Mouse (Mus musculus): ENCODE measurements around the gene Pcyt2. TPM values are rescaled to one million over a fixed set of nuclear protein-coding genes. Genes with fewer than 3 reads are reported as not detected.
A peak's percentile ranks its signal among the peaks of the same experiment; 100 is the strongest.

The Pcyt2 gene
- total and polyA plus RNA-seq, 3 experiments: 51.8 to 111 (median 55.6) TPM

- intact Hi-C loops (cut with DNase I): no loop called here
- DNase-seq: no peak
- Histone ChIP-seq H3K9ac (ENCODE audit: low read depth, low read length) (no peak overlapping the region), H3K27ac (no peak overlapping the region), H3K27me3 (ENCODE audit: control insufficient read depth, insufficient read depth, low read length) (no peaks in the 10 kb centered on the region), H3K4me1 (ENCODE audit: control insufficient read depth, insufficient read depth, low read length) (peaks cover 3% of the 10 kb centered on the region), H3K79me2 (replicated peaks; ENCODE audit: control insufficient read depth, insufficient read depth, low read length) (no peaks in the 10 kb centered on the region), H3K36me3 (ENCODE audit: control insufficient read depth, insufficient read depth, low read length) (no peaks in the 10 kb centered on the region), H3K4me3 (no peak overlapping the region)
- WGBS: 87% methylated on average over 11 of the region's 11 CpGs
- TF ChIP-seq EP300 (IDR thresholded peaks at IDR 0.05; ENCODE audit: insufficient read depth, low read depth, low read length) (no peak), POLR2A (IDR thresholded peaks at IDR 0.05; ENCODE audit: insufficient read depth, low read depth, low read length) (no peak), CTCF (IDR thresholded peaks at IDR 0.05) (no peak)
Measured at GRCm38 (mm10) chr11:120615606-120616203, 2.0 kb downstream of the Pcyt2 start.

- WGBS: 90% methylated on average over 6 of the region's 6 CpGs
- intact Hi-C loops (cut with DNase I): no loop called here
- Histone ChIP-seq H3K4me3 (no peak overlapping the region), H3K27me3 (ENCODE audit: control insufficient read depth, insufficient read depth, low read length) (no peaks in the 10 kb centered on the region), H3K4me1 (ENCODE audit: control insufficient read depth, insufficient read depth, low read length) (peaks cover 3% of the 10 kb centered on the region), H3K79me2 (replicated peaks; ENCODE audit: control insufficient read depth, insufficient read depth, low read length) (no peaks in the 10 kb centered on the region), H3K9ac (ENCODE audit: low read depth, low read length) (no peak overlapping the region), H3K27ac (no peak overlapping the region), H3K36me3 (ENCODE audit: control insufficient read depth, insufficient read depth, low read length) (no peaks in the 10 kb centered on the region)
- no peak for TF ChIP-seq EP300 (IDR thresholded peaks at IDR 0.05; ENCODE audit: insufficient read depth, low read depth, low read length)
- TF ChIP-seq CTCF (IDR thresholded peaks at IDR 0.05): no peak
- no peak for TF ChIP-seq POLR2A (IDR thresholded peaks at IDR 0.05; ENCODE audit: insufficient read depth, low read depth, low read length)
- no peak for DNase-seq
Measured at GRCm38 (mm10) chr11:120615167-120615566, 2.6 kb downstream of the Pcyt2 start.

- WGBS: 83% methylated on average over 8 of the region's 8 CpGs
- no peak overlapping the region for H3K9ac ChIP-seq (ENCODE audit: low read depth, low read length)
- H3K4me1 ChIP-seq (ENCODE audit: control insufficient read depth, insufficient read depth, low read length): peaks cover 3% of the 10 kb centered on the region
- intact Hi-C loops (cut with DNase I): loop anchor here (2.0 kb wide), 1 partner anchor 31 kb away; no protein-coding TSS in a partner anchor
- H3K79me2 ChIP-seq (replicated peaks; ENCODE audit: control insufficient read depth, insufficient read depth, low read length): no peaks in the 10 kb centered on the region
- H3K36me3 ChIP-seq (ENCODE audit: control insufficient read depth, insufficient read depth, low read length): no peaks in the 10 kb centered on the region
- no peaks in the 10 kb centered on the region for H3K27me3 ChIP-seq (ENCODE audit: control insufficient read depth, insufficient read depth, low read length)
- no peak overlapping the region for H3K4me3 ChIP-seq
- no peak overlapping the region for H3K27ac ChIP-seq
- TF ChIP-seq EP300 (IDR thresholded peaks at IDR 0.05; ENCODE audit: insufficient read depth, low read depth, low read length): no peak
- no peak for DNase-seq
Measured at GRCm38 (mm10) chr11:120613976-120614375, 3.8 kb downstream of the Pcyt2 start.

- no peak overlapping the region for H3K27ac ChIP-seq
- H3K9ac ChIP-seq (ENCODE audit: low read depth, low read length): no peak overlapping the region
- H3K36me3 ChIP-seq (ENCODE audit: control insufficient read depth, insufficient read depth, low read length): no peaks in the 10 kb centered on the region
- TF ChIP-seq POLR2A (IDR thresholded peaks at IDR 0.05; ENCODE audit: insufficient read depth, low read depth, low read length) (no peak), EP300 (IDR thresholded peaks at IDR 0.05; ENCODE audit: insufficient read depth, low read depth, low read length) (no peak)
- H3K27me3 ChIP-seq (ENCODE audit: control insufficient read depth, insufficient read depth, low read length): no peaks in the 10 kb centered on the region
- H3K4me3 ChIP-seq: no peak overlapping the region
- 82% methylated on average over 10 of the region's 10 CpGs for WGBS
- intact Hi-C loops (cut with DNase I): loop anchor here (2.0 kb wide), 1 partner anchor 31 kb away; no protein-coding TSS in a partner anchor
- DNase-seq: no peak
- peaks cover 3% of the 10 kb centered on the region for H3K4me1 ChIP-seq (ENCODE audit: control insufficient read depth, insufficient read depth, low read length)
- H3K79me2 ChIP-seq (replicated peaks; ENCODE audit: control insufficient read depth, insufficient read depth, low read length): no peaks in the 10 kb centered on the region
Measured at GRCm38 (mm10) chr11:120613481-120613972, 4.2 kb downstream of the Pcyt2 start.

- intact Hi-C loops (cut with DNase I): loop anchor here (1.0 to 2.0 kb wide), 3 partner anchors 30 to 123 kb away; no protein-coding TSS in a partner anchor
- H3K36me3 ChIP-seq (ENCODE audit: control insufficient read depth, insufficient read depth, low read length): no peaks in the 10 kb centered on the region
Measured at GRCm38 (mm10) chr11:120612763-120613162, 5.0 kb downstream of the Pcyt2 start.

GRCm38 (mm10) chr11:120610477-120611046, 7.2 kb downstream of the Pcyt2 start:
- no peak overlapping the region for H3K4me3 ChIP-seq
- H3K9ac ChIP-seq (ENCODE audit: low read depth, low read length): no peak overlapping the region
- H3K27me3 ChIP-seq (ENCODE audit: control insufficient read depth, insufficient read depth, low read length): no peaks in the 10 kb centered on the region
- TF ChIP-seq EP300 (IDR thresholded peaks at IDR 0.05; ENCODE audit: insufficient read depth, low read depth, low read length) (no peak), POLR2A (IDR thresholded peaks at IDR 0.05; ENCODE audit: insufficient read depth, low read depth, low read length) (no peak), CTCF (IDR thresholded peaks at IDR 0.05) (no peak)
- no peak overlapping the region for H3K27ac ChIP-seq
- H3K36me3 ChIP-seq (ENCODE audit: control insufficient read depth, insufficient read depth, low read length): no peaks in the 10 kb centered on the region
- 89% methylated on average over 9 of the region's 9 CpGs for WGBS
- H3K4me1 ChIP-seq (ENCODE audit: control insufficient read depth, insufficient read depth, low read length): peaks cover 4% of the 10 kb centered on the region
- intact Hi-C loops (cut with DNase I): no loop called here
- H3K79me2 ChIP-seq (replicated peaks; ENCODE audit: control insufficient read depth, insufficient read depth, low read length): no peaks in the 10 kb centered on the region
- DNase-seq: no peak

More at GRCm38 (mm10) chr11:120612763-120613162, 5.0 kb downstream of the Pcyt2 start:
- H3K4me3 ChIP-seq: no peak overlapping the region
- H3K9ac ChIP-seq (ENCODE audit: low read depth, low read length): no peak overlapping the region
- H3K4me1 ChIP-seq (ENCODE audit: control insufficient read depth, insufficient read depth, low read length): peaks cover 3% of the 10 kb centered on the region
- H3K79me2 ChIP-seq (replicated peaks; ENCODE audit: control insufficient read depth, insufficient read depth, low read length): no peaks in the 10 kb centered on the region
- H3K27ac ChIP-seq: no peak overlapping the region
- no peaks in the 10 kb centered on the region for H3K27me3 ChIP-seq (ENCODE audit: control insufficient read depth, insufficient read depth, low read length)
- TF ChIP-seq POLR2A (IDR thresholded peaks at IDR 0.05; ENCODE audit: insufficient read depth, low read depth, low read length) (no peak), CTCF (IDR thresholded peaks at IDR 0.05) (peak; percentile 88), EP300 (IDR thresholded peaks at IDR 0.05; ENCODE audit: insufficient read depth, low read depth, low read length) (peak; percentile 86)
- WGBS: 37% methylated on average over 6 of the region's 6 CpGs
- peak; percentile 72 to 80 for DNase-seq

Data from heart, adult 2 months (tissue).